ENCODE assay signal across 11 mouse cellular contexts in genomic region chr1:55192015-55192414, GRCm38 (mm10). TPM values are rescaled to one million over a fixed set of nuclear protein-coding genes. Genes with fewer than 3 reads are reported as not detected.
A peak's percentile ranks its signal among the peaks of the same experiment; 100 is the strongest.
DNase-seq lines count a peak whose midpoint lies in the region; ATAC-seq and TF ChIP-seq lines count a peak whose summit lies in the region.
"Had no signal": no experiment of that assay in that cellular context is flagged by ENCODE, and none has a peak within 500 bp of the region (broad histone marks: within the 10 kb centered on the region; RNA-seq: fewer than 3 reads in every experiment).

No protein-coding gene starts in this region.

- H3K4me3 ChIP-seq in heart, embryonic 15.5 days, result peak overlapping the region; percentile 34
- H3K4me3 ChIP-seq in hindbrain, postnatal 0 days (ENCODE audit: low read length), result peak overlapping the region; percentile 26
- H3K4me3 ChIP-seq in midbrain, embryonic 16.5 days (ENCODE audit: low read depth, low read length), result peak overlapping the region; percentile 41
- H3K4me3 ChIP-seq: limb, embryonic 15.5 days had no signal

- no peaks in the 10 kb centered on the region for H3K27me3 ChIP-seq in heart, embryonic 15.5 days
- H3K27me3 ChIP-seq in hindbrain, postnatal 0 days (ENCODE audit: insufficient read depth, low read length), result no peaks in the 10 kb centered on the region
- no peaks in the 10 kb centered on the region for H3K27me3 ChIP-seq in midbrain, embryonic 16.5 days (ENCODE audit: control insufficient read depth, insufficient read depth, low read depth, low read length)
- H3K27me3 ChIP-seq: CH12.LX; limb, embryonic 15.5 days had no signal

- peak; percentile 33; the same call in 1 of the 2 replicates for ATAC-seq in heart, embryonic 15.5 days (replicated peaks; ENCODE audit: insufficient number of reproducible peaks, insufficient read depth, low FRiP score, low read depth)
- ATAC-seq in hindbrain, postnatal 0 days, result peak; percentile 52; the same call in 1 of the 2 replicates
- ATAC-seq in midbrain, embryonic 16.5 days, result peak; percentile 69

- H3K4me1 ChIP-seq in heart, embryonic 15.5 days (replicated peaks), result peaks cover 19% of the 10 kb centered on the region
- H3K4me1 ChIP-seq in hindbrain, postnatal 0 days (ENCODE audit: insufficient read depth, low read length), result peaks cover 11% of the 10 kb centered on the region
- H3K4me1 ChIP-seq in midbrain, embryonic 16.5 days (ENCODE audit: control insufficient read depth, insufficient read depth, low read length), result peaks cover 21% of the 10 kb centered on the region

- DNase-seq in heart, adult 9 months (ENCODE audit: low spot score in 2 of 2), result no peak
- DNase-seq in embryo, embryonic 10.5 days (ENCODE audit: low spot score), result peak; percentile 54
- DNase-seq in hindbrain, postnatal 0 days (ENCODE audit: low spot score), result no peak
- DNase-seq in left cerebral cortex, postnatal 25 days (ENCODE audit: low spot score in 2 of 2), result no peak
- DNase-seq in layer of hippocampus, postnatal 36 days, result no peak
- no peak for DNase-seq in layer of hippocampus, postnatal 14 days (ENCODE audit: low spot score in 2 of 2)
- DNase-seq: cerebellum, postnatal 10 days had no signal

- H3K9me3 ChIP-seq in heart, embryonic 15.5 days (replicated peaks), result no peaks in the 10 kb centered on the region
- no peaks in the 10 kb centered on the region for H3K9me3 ChIP-seq in hindbrain, postnatal 0 days (ENCODE audit: low read length)
- no peaks in the 10 kb centered on the region for H3K9me3 ChIP-seq in midbrain, embryonic 16.5 days (replicated peaks; ENCODE audit: control insufficient read depth, low read length, poor library complexity, severe bottlenecking)
- H3K9me3 ChIP-seq: limb, embryonic 15.5 days had no signal

- H3K27ac ChIP-seq in heart, embryonic 15.5 days, result peak overlapping the region; percentile 43; the same call in 1 of the 2 replicates
- 0 out of 2 replicates have a peak overlapping the region, but pooled peaks have one; percentile 32 for H3K27ac ChIP-seq in hindbrain, postnatal 0 days
- peak overlapping the region; percentile 56; the same call in 1 of the 2 replicates for H3K27ac ChIP-seq in midbrain, embryonic 16.5 days (ENCODE audit: low read length)
- H3K27ac ChIP-seq: limb, embryonic 15.5 days had no signal

- intact Hi-C loops in left cerebral cortex, postnatal 25 days (cut with DNase I), result loop anchor here (5.0 kb wide), 1 partner anchor 35 kb away; the partner anchor contains the start of gene Rftn2

- H3K4me2 ChIP-seq in heart, embryonic 15.5 days, result peak overlapping the region; percentile 54
- H3K4me2 ChIP-seq in hindbrain, postnatal 0 days (ENCODE audit: low read depth, low read length), result peak overlapping the region; percentile 56
- peak overlapping the region; percentile 63 for H3K4me2 ChIP-seq in midbrain, embryonic 16.5 days (ENCODE audit: low read length)
- H3K4me2 ChIP-seq: limb, embryonic 15.5 days had no signal

- H3K36me3 ChIP-seq in heart, embryonic 15.5 days, result no peaks in the 10 kb centered on the region
- H3K36me3 ChIP-seq in hindbrain, postnatal 0 days (ENCODE audit: insufficient read depth, low read length), result no peaks in the 10 kb centered on the region
- H3K36me3 ChIP-seq in midbrain, embryonic 16.5 days (ENCODE audit: control insufficient read depth, insufficient read depth, low read length), result no peaks in the 10 kb centered on the region

- peak overlapping the region; percentile 20; the same call in 1 of the 2 replicates for H3K9ac ChIP-seq in heart, embryonic 15.5 days
- H3K9ac ChIP-seq in hindbrain, postnatal 0 days (replicated peaks; ENCODE audit: low read length), result peak overlapping the region; percentile 28; the same call in 1 of the 2 replicates
- H3K9ac ChIP-seq in midbrain, embryonic 16.5 days (ENCODE audit: low read depth, low read length), result peak overlapping the region; percentile 64; the same call in 1 of the 2 replicates
- H3K9ac ChIP-seq: limb, embryonic 15.5 days had no signal

- 18% methylated on average over 8 of the region's 8 CpGs for WGBS in heart, embryonic 15.5 days
- WGBS in hindbrain, postnatal 0 days, result 10% methylated on average over 8 of the region's 8 CpGs
- 13% methylated on average over 8 of the region's 8 CpGs for WGBS in midbrain, embryonic 16.5 days

- no peak for TF ChIP-seq CTCF in hindbrain, postnatal 0 days (IDR thresholded peaks at IDR 0.05; ENCODE audit: low read depth)

RNA-seq across cellular contexts. Expression of gene Rftn2, which starts 34.6 kb away (rescaled TPM):
- 9.4 and 10.3 TPM in 2 replicates for polyA plus RNA-seq in heart, embryonic 15.5 days (2015; fragmentation: Nextera tagmentation; extraction: Ambion mirVana)
- 11.2 and 14.2 TPM in 2 replicates for total RNA-seq in hindbrain, postnatal 0 days (2014; rRNA removed)
- polyA plus RNA-seq in hindbrain, postnatal 0 days (2015; fragmentation: Nextera tagmentation; extraction: Ambion mirVana), result 14.9 and 19.9 TPM in 2 replicates
- 7.9 and 10.6 TPM in 2 replicates for polyA plus RNA-seq in midbrain, embryonic 16.5 days (2015; fragmentation: Nextera tagmentation; extraction: Ambion mirVana)
- 10 to 100 TPM; 20.6 to 21.7 TPM for total RNA-seq in left cerebral cortex, postnatal 25 days (2021)
- 10 to 100 TPM; 31.8 to 34.1 TPM for total RNA-seq in layer of hippocampus, postnatal 36 days (2021)
- 10 to 100 TPM; 29.6 to 31.8 TPM for total RNA-seq in layer of hippocampus, postnatal 14 days (2021)

RNA-seq across cellular contexts. Expression of gene Mars2, which starts 45.0 kb away (rescaled TPM):
- 3.3 and 3.5 TPM in 2 replicates for polyA plus RNA-seq in heart, embryonic 15.5 days (2015; fragmentation: Nextera tagmentation; extraction: Ambion mirVana)
- 9.3 and 10.6 TPM in 2 replicates for total RNA-seq in hindbrain, postnatal 0 days (2014; rRNA removed)
- 2.4 and 2.6 TPM in 2 replicates for polyA plus RNA-seq in hindbrain, postnatal 0 days (2015; fragmentation: Nextera tagmentation; extraction: Ambion mirVana)
- 3.7 and 4.0 TPM in 2 replicates for polyA plus RNA-seq in midbrain, embryonic 16.5 days (2015; fragmentation: Nextera tagmentation; extraction: Ambion mirVana)
- 10 to 100 TPM in 1 of 2 experiments, 1 to 10 TPM in 1; 9.7 to 10.5 TPM for total RNA-seq in left cerebral cortex, postnatal 25 days (2021)
- 1 to 10 TPM; 9.6 to 10.0 TPM for total RNA-seq in layer of hippocampus, postnatal 36 days (2021)
- 10 to 100 TPM; 10.6 TPM for total RNA-seq in layer of hippocampus, postnatal 14 days (2021)
